Mouse (Mus musculus): ENCODE data around the gene Kif1b. TPM values are rescaled to one million over a fixed set of nuclear protein-coding genes. Genes with fewer than 3 reads are reported as not detected.

The Kif1b gene
- total RNA-seq, 2 experiments from 2014 or later: 392 to 448 TPM

DNA sequence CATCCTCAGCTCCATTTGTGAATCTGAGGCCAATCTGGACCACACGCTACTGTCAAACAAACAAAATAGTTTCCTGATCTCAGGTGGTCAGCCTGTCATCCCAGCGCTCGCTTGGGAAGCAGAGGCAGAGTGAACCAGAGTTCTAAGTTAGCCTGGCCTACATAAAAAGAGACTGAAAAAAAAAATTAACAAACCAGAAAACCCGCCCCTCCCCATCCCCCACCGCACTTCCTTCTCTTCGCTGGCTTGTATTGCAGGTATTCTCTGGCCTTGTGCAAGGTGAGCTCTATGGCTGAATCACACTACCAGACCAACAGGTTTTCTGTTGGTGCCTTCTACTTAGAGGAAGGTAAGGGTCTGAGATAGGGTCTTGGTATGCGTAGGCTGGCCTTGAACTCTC, 160.0 kb downstream of the Kif1b start:
- DNase-seq (ENCODE audit: low spot score in 2 of 2): no peak

DNA sequence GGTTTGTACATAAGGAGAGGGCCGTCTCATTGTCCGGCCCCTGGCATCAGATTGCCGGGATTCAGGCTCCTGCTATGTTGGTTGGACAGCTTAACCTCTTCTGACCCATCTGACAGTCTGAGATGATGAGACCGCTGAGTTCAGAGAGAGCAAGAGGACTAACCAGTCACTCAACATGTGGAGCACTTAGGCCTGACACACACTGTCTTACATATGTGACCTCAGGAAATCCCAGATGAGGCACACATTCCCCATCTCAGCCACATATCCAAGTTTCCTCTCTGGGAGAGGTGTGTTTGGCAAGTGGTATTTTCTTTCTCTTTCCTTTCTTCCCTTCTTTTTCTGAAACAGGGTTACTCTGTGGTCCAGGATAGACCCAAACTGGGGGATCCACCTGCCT, 162.3 kb downstream of the Kif1b start:
- no peak for DNase-seq (ENCODE audit: low spot score in 2 of 2)

DNA sequence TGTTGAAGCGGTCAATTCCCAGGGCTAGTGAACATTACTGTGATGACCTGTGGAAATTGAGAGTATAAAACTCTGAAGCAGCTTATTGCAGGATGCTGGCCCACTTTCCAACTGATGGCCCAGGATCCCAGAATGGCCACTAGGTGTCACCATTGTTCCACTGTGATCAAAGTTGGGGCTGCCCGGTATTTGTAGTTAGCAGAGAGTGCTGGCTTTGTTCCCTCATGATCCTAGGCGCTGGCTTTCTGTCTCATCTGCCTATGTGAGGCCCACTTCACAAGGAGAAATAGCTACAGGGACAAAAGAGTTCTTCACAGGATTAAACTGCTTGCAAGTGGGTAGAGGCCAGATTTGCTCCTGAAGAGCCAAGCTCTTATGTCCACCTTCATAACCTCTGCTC, 163.0 kb downstream of the Kif1b start:
- peak; percentile 80 to 91 for DNase-seq (ENCODE audit: low spot score in 2 of 2)

DNA sequence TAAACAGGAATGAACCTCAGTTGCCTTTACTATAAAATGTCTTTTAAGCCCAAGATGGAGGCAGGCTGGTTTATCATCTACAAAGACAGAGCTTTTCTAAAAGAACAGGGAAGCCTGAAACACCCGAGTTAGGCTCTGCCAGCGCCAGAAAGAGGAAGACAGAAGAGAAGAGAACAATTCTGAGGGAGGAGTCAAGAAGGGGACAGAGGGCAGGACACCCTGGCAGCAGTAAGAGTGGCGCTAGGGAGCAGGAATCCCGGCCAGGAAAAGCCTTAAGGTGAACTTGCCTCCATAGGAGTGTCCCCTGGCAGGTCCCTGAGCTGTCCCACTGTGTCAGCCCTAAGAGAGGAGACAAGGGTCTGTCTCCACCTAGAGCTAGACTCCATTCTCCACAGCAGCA, 163.9 kb downstream of the Kif1b start:
- DNase-seq (ENCODE audit: low spot score in 2 of 2): no peak

DNA sequence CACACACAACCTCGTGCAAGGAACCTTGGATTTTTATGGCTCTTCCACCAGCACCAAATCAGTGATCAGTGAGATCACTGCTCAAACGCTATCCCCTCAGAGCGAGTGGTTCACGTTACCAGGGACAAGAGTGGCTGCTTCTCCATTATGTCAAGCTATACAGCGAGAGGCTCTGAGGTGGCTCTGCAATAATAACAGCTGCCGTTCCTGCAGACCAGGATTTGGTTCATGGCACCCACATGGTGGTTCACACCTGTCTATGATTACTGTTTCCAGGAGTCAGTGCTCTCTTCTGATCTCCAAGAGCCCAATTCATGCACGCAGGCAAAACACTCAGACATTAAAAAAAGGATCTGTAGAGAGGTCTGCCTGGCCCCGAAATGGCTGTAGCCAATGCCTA, 169.0 kb downstream of the Kif1b start:
- no peak for DNase-seq (ENCODE audit: low spot score in 2 of 2)

DNA sequence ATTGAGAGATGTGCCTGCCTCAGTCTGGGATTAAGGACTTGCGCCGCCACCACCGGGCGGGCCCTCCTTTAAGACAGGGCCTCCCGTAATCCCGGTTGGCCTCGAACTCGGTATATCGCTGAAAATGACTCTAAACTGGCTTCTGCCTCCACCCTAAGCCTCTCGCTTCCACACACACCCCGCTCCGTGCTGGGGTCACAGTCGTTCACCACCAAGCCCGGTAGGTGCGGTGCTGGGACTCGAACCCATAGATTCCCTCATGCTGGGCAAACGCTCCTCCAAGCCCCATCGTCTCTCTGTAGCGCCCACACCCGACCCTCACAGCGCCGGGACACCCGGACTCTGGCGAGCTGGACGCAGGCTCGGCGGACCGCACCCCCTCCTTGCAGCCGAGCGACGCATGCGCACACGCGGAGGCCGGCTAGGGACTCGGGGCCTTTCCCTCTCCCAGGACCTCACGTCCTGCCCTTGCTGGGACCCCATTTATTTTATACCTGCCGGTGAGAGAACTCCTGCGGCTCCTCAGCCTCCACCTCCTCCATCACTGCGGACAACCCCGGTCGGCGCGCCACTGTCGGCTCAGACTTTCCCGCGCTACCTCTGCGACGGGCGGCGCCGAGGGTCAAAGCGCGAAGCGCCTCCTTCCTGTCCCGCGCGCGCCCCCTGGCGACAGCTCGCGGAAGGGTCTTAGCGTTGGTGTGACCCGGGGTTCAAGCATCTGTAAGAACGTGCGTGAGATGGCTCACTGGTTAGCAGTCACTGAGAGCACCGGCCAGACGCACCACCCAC, 170.3 kb downstream of the Kif1b start, which contains the start of gene Cenps:
Gene Cenps, minus strand, starts transcription at position 648 of the 789 bp plus-strand sequence.
- DNase-seq (ENCODE audit: low spot score in 2 of 2): peak; percentile 88 to 90

DNA sequence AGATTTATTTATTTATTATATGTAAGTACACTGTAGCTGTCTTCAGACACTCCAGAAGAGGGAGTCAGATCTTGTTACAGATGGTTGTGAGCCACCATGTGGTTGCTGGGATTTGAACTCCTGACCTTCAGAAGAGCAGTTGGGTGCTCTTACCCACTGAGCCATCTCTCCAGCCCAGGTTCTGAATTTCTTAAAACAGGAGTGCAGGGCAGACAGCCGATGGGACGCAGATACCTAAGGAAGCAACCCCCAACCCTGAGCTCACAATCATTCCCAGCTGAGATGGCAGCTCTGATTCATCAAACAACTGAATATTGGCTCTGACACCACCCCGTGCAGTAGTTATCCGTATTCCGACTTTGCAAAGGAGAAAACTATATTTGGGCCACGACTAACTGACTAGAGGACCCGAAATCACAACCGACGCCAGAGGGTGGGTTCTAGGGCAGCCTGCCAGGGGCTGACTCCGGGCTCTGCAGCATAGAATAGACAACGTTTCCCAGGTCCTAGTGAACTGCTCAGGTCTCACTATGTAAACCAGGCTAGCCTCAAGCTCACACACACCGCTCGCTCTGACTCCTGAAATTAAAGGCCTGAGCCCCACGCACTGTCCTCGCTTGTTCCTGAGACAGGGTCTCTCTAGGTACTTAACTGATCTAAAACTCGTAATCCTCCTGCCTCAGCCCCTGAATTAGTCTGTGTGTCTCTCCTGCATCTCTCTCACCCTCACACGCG, 171.2 kb downstream of the Kif1b start:
- DNase-seq (ENCODE audit: low spot score in 2 of 2): no peak

DNA sequence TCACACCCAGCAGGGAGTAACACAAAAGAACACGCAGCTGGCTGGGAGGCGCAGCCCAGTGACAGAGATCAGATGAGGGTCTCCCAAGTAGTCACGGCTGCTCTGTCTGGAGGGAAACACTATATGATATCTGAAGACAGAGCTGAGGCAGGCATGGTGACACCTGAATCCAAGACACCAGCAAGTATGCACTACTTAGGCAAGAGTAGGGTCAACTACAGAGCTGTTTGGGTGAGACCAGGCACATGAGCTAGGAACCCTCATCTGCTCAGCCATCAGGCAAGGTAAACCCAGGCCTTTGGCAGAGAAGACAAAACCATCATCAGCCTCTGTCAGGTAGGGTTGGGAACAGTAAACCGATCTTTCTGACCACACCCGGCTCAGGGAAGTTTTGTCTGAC, 174.1 kb downstream of the Kif1b start:
- DNase-seq (ENCODE audit: low spot score in 2 of 2): no peak

DNA sequence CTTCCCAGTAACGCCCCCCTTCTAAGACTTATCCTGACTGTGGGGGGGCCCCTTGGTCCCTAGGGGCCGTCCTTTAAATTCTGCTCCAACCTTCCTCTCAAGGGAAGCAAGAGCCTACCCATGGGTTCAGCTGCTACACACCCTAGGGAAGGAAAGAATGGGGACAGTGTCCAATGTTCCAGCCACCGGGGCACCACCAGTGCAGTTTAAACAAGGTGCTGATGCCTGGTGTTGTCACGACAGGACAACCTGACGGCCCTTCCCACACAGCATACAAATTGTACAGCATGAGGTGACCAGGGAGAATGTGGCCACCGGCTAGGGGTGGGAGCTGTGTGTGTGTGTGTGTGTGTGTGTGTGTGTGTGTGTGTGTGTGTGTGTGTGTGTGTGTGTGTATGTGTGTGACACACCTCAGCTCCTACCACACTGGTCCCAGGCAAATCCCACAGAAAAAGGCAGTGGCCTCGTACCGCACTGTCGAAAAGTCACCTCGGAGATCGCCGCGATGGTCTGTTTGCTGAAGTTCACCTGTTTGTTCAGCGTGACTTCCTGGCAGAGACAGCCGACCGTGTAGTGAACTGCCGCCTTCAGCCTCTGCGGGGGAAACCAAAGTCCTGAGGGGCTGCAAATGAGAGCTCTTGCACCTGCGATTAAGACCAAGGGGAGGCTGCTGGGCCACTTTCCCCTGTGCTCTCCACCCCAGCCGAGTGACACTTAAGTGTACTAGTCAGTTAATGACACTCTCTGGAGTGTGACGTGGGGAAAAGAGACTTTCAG, 175.5 kb downstream of the Kif1b start:
- no peak for DNase-seq (ENCODE audit: low spot score in 2 of 2)

DNA sequence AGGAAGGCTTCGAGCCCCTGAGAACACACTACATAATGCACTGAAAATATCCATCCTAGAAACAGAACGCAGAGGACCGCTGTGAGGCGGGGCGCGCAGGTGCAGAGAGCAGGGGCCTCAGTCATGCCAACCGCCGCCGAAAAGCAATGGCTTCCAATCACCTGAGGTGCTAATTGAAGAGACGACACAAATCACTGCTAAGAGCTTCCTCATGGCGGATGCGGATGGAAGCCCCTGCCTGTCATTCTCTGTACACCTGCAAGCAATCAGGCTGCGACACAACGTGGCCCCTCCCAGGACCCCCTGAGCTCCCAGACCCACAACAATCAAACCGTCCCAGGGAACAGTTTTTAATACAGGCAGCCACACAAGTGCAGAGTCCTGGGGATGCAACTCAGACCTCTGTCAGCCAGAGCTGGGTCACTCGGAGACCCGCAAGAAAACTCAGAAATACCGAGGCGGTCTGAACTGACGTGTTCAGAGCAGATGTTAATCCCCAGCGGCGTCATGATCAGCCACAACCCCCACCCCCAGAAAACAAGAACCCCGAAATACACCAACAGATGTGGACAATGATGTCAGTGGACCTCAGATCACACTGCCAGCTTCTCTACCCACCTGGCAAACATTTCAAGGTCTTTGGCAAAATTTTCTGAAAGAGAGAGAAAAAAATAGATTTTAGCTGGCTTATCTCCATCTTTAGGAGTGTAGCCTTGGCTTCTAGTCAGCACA, 176.3 kb downstream of the Kif1b start:
- DNase-seq (ENCODE audit: low spot score in 2 of 2): no peak

DNA sequence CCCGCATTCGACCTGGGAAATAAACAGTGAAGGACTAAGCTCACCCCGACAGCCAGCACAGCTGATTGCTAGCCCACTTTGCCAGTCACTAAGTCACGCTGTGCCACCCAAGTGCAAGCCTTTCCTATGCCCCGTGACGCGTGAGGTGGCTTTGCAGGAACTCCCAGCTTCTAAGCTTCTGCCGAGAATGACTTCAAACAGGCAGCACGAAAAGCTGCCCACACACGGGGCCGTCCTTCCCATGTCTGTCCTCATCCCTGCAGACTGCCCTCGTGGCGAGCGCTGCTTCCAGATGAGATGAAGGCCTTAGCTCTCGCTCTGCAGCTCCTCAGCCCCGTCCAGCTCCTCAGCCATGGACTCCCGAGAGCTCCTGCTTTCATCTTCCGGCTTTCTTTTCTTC, 179.0 kb downstream of the Kif1b start:
- no peak for DNase-seq (ENCODE audit: low spot score in 2 of 2)

DNA sequence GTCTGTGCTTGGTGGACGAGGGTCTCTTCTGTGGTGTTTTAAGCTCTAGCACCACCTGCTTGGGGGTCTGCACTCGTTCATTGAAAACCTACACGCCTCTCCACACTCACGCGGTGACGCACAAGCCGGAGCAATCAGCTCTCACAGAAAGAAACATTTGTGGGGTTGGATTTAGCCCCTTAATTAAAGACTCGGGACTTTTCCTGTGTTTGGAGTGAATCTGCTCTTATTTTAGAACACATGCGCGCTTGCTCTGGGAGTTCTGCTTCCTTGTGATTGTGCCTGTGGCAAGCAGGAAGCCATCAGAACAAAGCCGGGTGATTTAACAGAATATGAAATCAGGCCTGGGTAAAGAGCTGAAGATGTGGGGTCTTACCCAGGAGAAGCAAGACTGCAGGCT, 180.8 kb downstream of the Kif1b start, which contains the start of gene Cort:
Gene Cort, minus strand, starts transcription at position 101 of the 400 bp plus-strand sequence.
- peak in 1 of 2 experiments; percentile 25 for DNase-seq (ENCODE audit: low spot score in 2 of 2)

Other genes starting within 250 kb of the Kif1b start
- 10 to 100 TPM; 35.8 to 37.7 TPM for gene Pex14, start 207.8 kb downstream of the Kif1b start, total RNA-seq (2021)
- 10 to 100 TPM; 46.5 to 50.6 TPM for gene Dffa, start 203.5 kb downstream of the Kif1b start, total RNA-seq (2021)
- gene Cort, start 180.9 kb downstream of the Kif1b start, total RNA-seq (2021): 10 to 100 TPM; 11.3 to 13.9 TPM
- gene Cenps, start 170.1 kb downstream of the Kif1b start, total RNA-seq (2021): 10 to 100 TPM; 18.4 to 20.3 TPM
- 10 to 100 TPM; 42.8 to 46.4 TPM for gene Pgd, start 140.9 kb downstream of the Kif1b start, total RNA-seq (2021)
- 100 to 1,000 TPM; 107 to 110 TPM for gene Ube4b, start 119.1 kb upstream of the Kif1b start, total RNA-seq (2021)
- not detected for gene Rbp7, start 147.3 kb upstream of the Kif1b start, total RNA-seq (2021)
- gene Tmem274, start 169.7 kb upstream of the Kif1b start, total RNA-seq (2021): not detected
- 1 to 10 TPM; 8.4 to 8.7 TPM for gene Nmnat1, start 177.5 kb upstream of the Kif1b start, total RNA-seq (2021)
- 10 to 100 TPM; 24.0 to 26.9 TPM for gene Lzic, start 177.5 kb upstream of the Kif1b start, total RNA-seq (2021)
- gene Ctnnbip1, start 210.5 kb upstream of the Kif1b start, total RNA-seq (2021): 10 to 100 TPM; 57.9 to 58.9 TPM

All from layer of hippocampus, postnatal 14 days (tissue).